Mouse (Mus musculus): ENCODE measurements around the gene Plekha6.

Gene Plekha6

DNA sequence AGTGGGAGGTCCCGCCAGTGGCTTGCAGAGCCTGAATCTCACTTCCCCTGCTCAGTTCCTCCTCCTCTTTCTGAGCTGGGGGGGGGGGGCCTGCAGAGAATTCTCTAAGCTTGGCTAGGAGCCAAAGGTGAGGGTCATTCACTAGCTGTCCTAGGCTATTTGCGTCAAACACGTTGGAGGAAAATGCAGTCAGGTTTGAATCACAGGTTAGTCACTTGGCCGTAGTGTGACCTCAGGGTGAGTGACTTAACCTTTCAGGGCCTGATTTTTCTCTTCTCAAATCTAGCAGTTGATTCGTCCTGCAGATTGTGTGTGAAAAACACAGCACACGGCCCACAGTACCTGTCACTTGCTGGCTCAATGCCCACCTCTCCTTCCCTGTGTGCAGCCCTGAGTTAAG is 106.3 kb downstream of the Plekha6 start:
- no peak for DNase-seq (ENCODE audit: low read depth, low spot score)

DNA sequence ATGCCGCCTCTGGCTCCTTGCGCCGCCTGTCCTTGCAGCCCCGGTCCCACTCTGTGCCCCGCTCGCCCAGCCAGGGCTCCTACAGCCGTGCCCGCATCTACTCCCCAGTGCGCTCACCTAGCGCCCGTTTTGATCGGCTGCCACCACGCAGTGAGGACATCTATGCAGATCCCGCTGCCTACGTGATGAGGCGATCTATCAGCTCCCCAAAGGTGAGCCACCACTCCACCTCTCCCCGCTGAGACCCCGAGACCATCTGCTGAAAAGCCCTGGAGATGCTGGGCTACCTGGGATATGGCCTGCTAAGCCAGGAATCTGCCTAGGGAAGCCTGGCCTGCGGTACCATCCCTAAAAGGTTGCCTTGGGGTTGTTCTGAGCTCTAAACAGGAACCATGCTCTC is 110.2 kb downstream of the Plekha6 start:
- DNase-seq (ENCODE audit: low read depth, low spot score) = no peak

GRCm38 (mm10) chr1:133276983-133277382 is 113.0 kb downstream of the Plekha6 start:
- no peak for DNase-seq (ENCODE audit: low read depth, low spot score)

- no peak for DNase-seq (ENCODE audit: low read depth, low spot score)
Observed at GRCm38 (mm10) chr1:133278539-133278938, 114.5 kb downstream of the Plekha6 start.

DNA sequence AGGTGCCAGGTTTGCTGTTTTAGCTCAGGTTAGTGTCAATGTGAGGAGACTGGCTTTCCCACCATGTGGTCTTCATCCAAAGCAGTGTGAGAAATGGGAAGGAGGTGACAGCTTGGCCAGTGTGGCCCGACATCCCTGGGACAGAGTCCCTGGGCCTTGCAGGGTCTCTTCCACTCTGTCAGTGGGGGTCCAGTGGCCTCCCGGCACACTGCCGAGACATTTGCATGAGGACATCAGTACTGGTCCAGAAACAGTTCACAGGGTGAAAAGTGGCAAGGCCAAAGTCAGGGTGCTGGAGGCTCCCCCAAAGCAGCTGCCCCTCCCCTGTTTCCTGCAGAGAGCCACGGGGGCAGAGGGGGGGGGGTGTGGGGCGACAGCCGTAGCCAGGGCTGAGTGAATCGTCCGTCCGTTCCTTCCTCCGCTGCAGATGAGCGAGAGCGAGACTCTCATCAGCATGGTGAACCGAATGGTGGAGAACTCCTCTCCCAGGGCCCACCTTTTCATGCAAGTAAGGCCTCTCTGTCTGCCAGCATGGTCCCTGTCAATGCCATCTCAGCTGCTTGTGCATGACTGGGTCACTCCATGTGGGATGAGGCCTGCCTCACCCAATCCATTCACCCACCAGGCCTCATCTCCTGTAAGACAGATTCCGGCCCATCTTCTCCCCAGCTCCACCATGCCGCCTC is 115.1 kb downstream of the Plekha6 start:
- DNase-seq (ENCODE audit: low read depth, low spot score) = no peak

GRCm38 (mm10) chr1:133279632-133280093 is 115.7 kb downstream of the Plekha6 start:
- no peak for DNase-seq (ENCODE audit: low read depth, low spot score)

DNA sequence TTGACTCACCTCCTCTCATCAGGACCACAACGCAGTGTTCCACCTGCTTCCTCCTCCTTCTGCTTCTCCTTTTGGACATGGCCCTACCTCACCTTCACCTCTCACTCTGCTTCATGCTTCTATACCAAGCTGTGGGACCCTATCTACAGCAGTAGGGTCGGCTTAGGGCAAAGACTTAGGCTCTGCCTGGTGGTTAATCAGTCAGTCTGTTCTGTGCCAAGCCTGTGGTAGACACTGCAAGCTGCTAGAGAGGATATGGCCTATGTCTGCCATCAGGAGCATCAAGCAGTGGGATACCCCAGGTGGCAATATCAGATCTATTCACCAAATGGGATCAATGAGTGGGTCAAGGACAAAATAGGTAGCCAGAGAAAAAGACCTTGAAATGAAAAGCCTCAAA is 116.5 kb downstream of the Plekha6 start:
- DNase-seq (ENCODE audit: low read depth, low spot score) = no peak

GRCm38 (mm10) chr1:133285907-133286306 is 121.9 kb downstream of the Plekha6 start:
- no peak for DNase-seq (ENCODE audit: low read depth, low spot score)

GRCm38 (mm10) chr1:133287051-133287450 is 123.0 kb downstream of the Plekha6 start:
- no peak for DNase-seq (ENCODE audit: low read depth, low spot score)

GRCm38 (mm10) chr1:133287880-133288279 is 123.9 kb downstream of the Plekha6 start:
- no peak for DNase-seq (ENCODE audit: low read depth, low spot score)

DNA sequence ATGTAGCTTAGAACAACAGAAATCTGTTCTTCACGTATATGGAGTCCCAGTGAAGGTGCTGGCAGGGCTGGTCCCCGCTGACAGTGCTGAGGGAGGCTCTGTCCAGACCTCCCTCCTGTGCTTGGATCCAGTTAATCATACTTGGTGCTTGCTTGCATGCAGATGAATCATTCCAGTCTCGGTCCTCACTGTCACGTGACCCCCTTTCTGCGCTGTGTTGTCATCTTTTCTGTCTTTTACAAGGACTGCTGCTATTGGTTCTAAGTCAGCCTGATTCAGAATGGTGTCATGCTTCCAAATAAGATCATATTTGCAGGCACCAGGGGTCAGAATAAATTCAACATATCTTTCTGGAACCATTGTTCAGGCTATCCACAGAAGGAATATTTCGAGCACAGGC is 127.9 kb downstream of the Plekha6 start:
- no peak for DNase-seq (ENCODE audit: low read depth, low spot score)

DNA sequence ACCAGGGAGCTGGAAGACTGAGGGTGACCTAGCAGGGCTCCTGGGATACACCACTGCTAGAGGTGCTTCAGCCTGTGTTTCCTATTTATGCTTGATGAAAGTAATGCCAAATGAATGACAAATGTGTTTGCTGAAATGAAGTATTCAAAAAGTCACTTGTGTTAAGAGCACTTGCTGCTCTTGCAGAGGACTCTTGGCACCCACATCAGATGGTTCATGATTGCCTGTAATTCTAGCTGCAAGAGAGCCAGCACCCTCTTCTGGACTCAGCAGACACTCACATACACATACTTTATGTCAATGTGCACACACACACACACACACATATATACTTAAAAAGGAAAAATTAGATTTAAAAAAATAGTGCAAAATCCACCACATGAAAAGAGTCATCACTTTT is 128.6 kb downstream of the Plekha6 start:
- DNase-seq (ENCODE audit: low read depth, low spot score) = no peak

DNA sequence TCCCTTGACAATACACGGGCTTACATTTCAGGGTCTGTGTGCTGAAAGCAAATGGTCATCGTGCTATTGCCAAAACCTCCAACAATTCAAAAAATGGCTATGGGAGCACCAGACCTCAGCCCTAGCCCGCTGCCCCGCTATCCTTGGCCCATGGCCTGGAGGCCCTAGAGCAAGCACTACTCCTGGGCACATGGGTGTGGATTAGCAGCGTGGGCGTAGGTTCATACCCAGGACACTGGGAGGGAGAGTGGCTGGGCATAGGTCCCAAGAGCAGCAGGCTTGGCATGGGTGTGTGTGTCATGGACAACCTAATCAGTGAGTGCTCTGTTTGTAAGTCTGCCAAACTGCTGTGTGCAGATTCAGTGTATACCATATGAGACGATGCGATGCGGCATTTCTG is 132.4 kb downstream of the Plekha6 start:
- DNase-seq (ENCODE audit: low read depth, low spot score) = no peak

DNA sequence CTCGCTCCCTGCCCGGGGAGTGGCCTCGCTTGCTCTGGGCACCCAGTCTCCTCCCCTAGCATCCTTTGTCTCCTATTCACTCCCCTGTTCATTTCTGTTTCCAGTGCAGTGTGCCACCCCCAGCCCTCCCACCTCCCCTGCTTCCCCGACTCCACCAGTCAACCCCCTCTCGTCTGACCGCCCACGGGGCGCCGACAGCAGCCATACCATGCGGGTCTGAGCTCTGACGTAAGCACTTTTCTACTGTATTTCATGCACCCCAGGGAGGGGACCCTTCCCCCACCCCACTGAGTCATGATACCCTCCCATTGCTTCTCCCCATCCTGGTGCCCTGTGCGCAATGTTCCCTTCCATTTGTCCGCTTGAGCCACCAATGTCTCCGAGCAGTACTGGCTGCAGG is 134.8 kb downstream of the Plekha6 start:
- no peak for DNase-seq (ENCODE audit: low read depth, low spot score)

DNA sequence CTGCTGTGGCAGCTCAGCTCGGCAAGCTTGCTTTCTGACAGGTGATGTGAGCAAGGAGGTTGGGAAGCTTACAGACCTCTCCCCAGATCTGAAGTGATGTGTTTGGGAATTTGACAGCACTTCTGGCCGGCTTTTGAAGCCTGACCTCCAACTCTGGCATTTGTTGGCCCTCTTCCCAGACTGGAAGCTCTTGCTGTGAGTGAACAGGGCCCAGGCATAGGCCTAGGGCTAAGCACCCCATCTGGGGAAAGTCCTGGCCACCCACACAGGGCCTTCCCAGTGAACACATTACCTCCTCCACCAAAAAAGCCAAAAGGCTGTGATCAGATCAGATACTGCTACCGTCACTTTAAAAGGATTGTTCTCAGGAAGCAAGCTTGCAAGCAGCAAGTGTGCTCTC is 138.5 kb downstream of the Plekha6 start:
- DNase-seq (ENCODE audit: low read depth, low spot score) = no peak

DNA sequence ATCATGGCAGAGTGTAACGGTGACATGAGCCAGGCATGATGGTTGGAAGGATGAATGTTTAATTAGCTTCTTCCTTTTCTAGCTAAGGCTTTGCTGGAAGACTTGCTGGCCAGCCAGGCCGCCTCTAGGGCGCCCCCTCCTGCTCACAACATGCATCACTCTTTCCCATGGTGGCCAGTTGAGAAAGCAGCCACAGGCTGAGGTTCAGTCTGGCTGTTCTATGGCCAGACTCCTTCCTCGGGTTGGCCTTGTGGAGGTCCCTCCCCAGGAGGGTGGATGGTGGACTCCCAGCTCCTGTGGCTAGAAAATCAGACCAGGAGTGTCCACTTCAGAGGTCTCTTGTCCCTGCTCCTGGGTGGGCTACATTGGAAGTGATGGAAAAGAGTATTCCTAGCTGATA is 142.8 kb downstream of the Plekha6 start:
- peak; percentile 81 for DNase-seq (ENCODE audit: low read depth, low spot score)

DNA sequence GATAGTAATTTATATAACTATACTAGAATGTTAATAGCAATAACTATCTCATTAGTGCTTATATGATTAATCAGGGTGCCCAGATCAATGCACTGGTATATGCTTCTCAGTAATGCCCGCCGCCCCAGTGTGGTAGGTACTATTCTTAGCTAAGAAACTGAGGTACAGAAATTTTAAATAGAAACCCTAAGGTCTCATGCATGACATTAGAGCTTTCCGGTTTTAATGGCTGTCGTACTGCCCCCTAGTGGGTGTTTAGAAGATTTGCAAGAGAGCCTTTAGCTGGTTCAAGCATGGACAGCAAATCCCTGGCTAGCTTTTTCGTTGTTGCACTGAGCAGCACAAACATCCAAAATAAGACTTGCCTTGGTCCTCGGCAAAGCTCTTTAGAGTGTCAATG is 143.3 kb downstream of the Plekha6 start:
- DNase-seq (ENCODE audit: low read depth, low spot score) = peak; percentile 71

- DNase-seq (ENCODE audit: low read depth, low spot score) = no peak
Observed at GRCm38 (mm10) chr1:133309652-133310267, 145.8 kb downstream of the Plekha6 start, which contains the start of gene Golt1a. Golt1a (plus strand) TSS chr1:133309800.

DNA sequence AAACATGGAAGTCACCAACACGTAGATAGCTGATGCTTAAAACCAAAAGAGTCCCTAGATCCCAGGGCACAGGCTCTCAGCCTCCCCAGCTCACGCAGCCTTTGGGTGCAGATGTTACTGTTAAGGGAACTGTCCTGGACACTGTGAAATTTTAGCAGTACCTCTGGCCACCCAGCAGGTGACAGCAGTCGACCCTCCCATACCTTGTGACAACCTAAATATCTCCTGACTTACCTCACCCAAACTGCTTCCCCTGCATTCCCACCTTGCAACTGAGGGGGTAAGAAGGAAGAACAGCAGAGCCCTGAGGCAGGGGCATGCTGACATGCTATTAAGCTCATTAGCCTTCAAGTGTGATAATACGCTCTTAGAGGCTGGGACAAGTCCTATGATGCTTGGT is 147.2 kb downstream of the Plekha6 start:
- DNase-seq (ENCODE audit: low read depth, low spot score) = no peak

DNA sequence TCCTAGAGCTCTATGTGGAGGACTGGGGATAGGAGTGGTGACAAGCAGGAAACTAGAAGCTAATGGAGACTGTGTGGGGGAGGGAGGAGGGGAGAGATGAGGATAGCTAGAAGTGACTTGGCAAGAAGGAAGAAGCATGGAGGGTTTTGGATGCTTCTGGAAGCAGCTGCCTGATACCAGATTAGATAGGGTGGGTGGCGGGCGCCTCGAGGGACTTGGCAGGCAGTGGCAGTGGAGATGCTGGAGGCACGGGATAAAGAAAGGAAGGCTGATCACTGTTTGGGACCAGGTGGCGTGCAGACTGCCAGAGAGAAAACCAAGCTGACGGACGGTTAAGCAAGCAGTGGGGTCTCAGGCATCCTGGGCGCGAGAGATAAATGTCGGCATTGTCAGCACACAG is 147.9 kb downstream of the Plekha6 start:
- DNase-seq (ENCODE audit: low read depth, low spot score) = no peak

DNA sequence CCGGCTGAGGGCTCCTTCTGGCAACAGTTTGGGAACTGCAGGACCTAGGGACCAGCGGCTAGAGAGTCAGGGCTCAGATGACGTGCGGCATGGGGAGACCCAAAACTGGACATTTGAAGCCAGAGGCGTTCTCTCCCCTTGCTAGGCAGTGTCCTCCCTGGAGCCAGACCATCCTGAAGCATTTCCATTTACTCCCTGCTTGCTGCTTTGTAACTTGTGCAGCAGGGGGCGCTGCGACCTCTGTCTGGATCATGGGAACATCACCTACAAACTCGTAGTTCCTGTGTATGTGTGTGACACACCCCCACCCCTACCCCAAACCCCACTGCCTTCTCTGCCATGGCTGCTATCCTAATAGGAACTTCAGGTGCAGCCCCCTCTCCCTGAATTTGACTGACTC is 150.4 kb downstream of the Plekha6 start:
- peak; percentile 69 for DNase-seq (ENCODE audit: low read depth, low spot score)

DNA sequence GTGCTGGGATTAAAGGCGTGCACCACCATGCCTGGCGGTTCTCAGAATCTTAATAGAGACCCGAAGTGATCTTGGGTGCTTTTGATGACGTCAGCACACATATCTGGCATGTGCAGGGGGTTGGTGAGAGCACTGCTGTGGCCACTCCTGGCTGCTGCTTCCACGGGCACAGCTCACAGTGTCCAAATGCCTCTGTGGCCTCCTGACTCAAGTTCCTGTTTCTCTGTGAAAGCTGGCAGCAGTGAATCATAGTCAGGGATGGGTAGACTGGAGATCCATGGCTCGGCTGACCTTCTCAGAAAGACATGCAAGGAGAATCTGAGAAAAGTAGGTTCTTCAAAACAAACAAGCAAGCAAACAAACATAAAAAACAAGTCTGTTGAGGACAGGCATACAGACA is 151.8 kb downstream of the Plekha6 start:
- no peak for DNase-seq (ENCODE audit: low read depth, low spot score)

DNA sequence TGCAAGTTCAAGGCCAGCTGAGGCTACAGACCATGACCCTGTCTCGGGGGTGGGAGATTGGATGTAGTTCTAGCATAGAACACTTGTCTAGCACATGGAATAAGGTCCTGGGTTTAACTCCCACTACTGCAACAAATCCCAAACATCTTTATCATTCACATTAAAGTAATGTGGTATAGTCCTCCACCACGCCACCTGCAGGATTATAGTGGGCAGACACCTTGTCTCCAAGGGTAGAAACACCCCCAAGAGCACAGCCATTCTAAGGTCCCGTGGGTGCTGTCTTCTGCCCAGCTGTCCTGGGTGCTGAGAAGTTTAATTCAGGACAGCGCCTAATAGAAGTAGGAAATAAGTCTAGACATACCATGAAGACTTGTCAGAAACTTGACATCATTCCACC is 152.6 kb downstream of the Plekha6 start:
- no peak for DNase-seq (ENCODE audit: low read depth, low spot score)
